Mouse (Mus musculus) stomach, postnatal 0 days (tissue): ENCODE measurements at regions not wholly inside any gene's neighbourhood (a gene's known extent, or its start where the extent isn't known, plus 50 kb on each side); places are given as distances from the start of the nearest gene placed in this dataset.

Experiments
- CTCF ChIP-seq: IDR thresholded peaks from 2 replicates; pipeline ENCODE4 v1.5.1; 2016; ENCODE audit warnings: antibody characterized with exemption, low read depth, mild to moderate bottlenecking, moderate library complexity
- EP300 ChIP-seq: optimal IDR thresholded peaks from 2 replicates; pipeline ENCODE3; 2016; ENCODE audit warnings: antibody characterized with exemption

DNA sequence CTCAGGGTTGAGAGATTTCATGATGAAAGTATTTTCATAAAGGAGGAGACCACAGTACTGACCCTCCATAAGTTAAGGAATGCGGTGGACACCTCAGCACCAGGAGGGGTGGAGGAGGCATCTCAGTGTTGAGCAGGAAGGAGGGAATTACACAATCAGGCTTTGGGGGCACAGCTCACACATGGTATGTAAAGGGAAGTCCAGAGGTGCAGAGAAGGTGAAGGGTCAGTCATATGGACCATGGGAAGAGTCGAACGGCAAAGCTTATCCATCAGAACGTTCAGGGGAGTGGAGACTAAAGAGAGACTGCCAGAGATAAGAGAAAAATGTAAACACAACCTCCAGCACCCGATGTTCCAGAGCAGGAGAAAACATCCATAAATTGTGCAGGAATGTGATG, 166.4 kb upstream of the Dapk1 start:
- TF ChIP-seq EP300 (no peak), CTCF (no peak)
